ENCODE assay signal across 19 mouse cellular contexts in the genomic region with DNA sequence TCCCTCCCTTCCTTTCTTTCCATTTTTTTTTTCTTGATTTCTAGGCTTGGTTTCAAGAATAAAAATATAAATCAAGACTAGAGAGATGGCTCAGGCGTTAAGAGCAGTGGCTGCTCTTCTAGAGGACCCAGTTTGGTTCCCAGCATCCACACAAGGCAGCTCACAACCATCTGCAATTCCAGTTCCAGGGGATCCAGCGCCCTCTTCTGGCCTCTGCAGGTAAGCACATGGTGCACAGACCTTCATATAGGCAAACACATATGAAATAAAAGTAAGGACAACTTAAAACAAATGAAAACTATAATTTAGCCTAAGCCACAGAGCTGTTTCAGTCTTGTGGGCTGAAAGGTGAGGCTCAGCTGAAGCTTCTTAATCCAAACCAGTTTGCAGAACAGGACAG.
DNase-seq lines count a peak whose midpoint lies in the region; ATAC-seq and TF ChIP-seq lines count a peak whose summit lies in the region.
"Had no signal": no experiment of that assay in that cellular context is flagged by ENCODE, and none has a peak within 500 bp of the region (broad histone marks: within the 10 kb centered on the region; RNA-seq: fewer than 3 reads in every experiment).

No protein-coding gene starts in this region.

- H3K9me3 ChIP-seq in heart, embryonic 10.5 days = no peaks in the 10 kb centered on the region
- no peaks in the 10 kb centered on the region for H3K9me3 ChIP-seq in CH12.LX (replicated peaks; ENCODE audit: low read length)
- no peaks in the 10 kb centered on the region for H3K9me3 ChIP-seq in forebrain, postnatal 0 days (ENCODE audit: low read length)
- H3K9me3 ChIP-seq: hindbrain, embryonic 13.5 days; limb, embryonic 12.5 days; midbrain, embryonic 15.5 days had no signal

- H3K27me3 ChIP-seq in heart, embryonic 10.5 days (ENCODE audit: insufficient read depth, poor library complexity, severe bottlenecking) = no peaks in the 10 kb centered on the region
- no peaks in the 10 kb centered on the region for H3K27me3 ChIP-seq in CH12.LX (replicated peaks)
- no peaks in the 10 kb centered on the region for H3K27me3 ChIP-seq in forebrain, postnatal 0 days (ENCODE audit: insufficient read depth, low read length)
- H3K27me3 ChIP-seq: hindbrain, embryonic 13.5 days; limb, embryonic 12.5 days; midbrain, embryonic 15.5 days had no signal

- no peak overlapping the region for H3K9ac ChIP-seq in CH12.LX (ENCODE audit: insufficient read depth, low read depth)
- no peak overlapping the region for H3K9ac ChIP-seq in forebrain, postnatal 0 days
- H3K9ac ChIP-seq: hindbrain, embryonic 13.5 days; limb, embryonic 12.5 days; midbrain, embryonic 15.5 days had no signal

- TF ChIP-seq EP300 in CH12.LX (IDR thresholded peaks at IDR 0.05; ENCODE audit: low read length) = no peak

- DNase-seq in heart, embryonic 10.5 days (ENCODE audit: low spot score) = no peak
- no peak for DNase-seq in heart, adult 11 months
- DNase-seq in left cerebral cortex, adult 2 months (ENCODE audit: extremely low spot score in 1 of 2, low spot score in 2 of 2) = no peak
- DNase-seq in left cerebral cortex, adult 11 months (ENCODE audit: low spot score) = no peak
- DNase-seq in CH12.LX (ENCODE audit: extremely low read depth) (no peak), R1 (ENCODE audit: low read depth, low spot score) (peak; percentile 64)
- no peak for DNase-seq in forebrain, postnatal 0 days
- DNase-seq in urinary bladder, postnatal 25 days (ENCODE audit: low spot score) = no peak
- DNase-seq: adrenal gland, postnatal 14 days; B cell, adult 2 months; cerebellum, adult 11 months; gastrocnemius, postnatal 36 days; kidney, postnatal 10 days; thymus, postnatal 36 days had no signal

- H3K27ac ChIP-seq in heart, embryonic 10.5 days = peak overlapping the region; percentile 71
- no peak overlapping the region for H3K27ac ChIP-seq in left cerebral cortex, adult 2 months
- no peak overlapping the region for H3K27ac ChIP-seq in CH12.LX (ENCODE audit: insufficient read depth, low read depth)
- H3K27ac ChIP-seq in forebrain, postnatal 0 days (ENCODE audit: low read depth, low read length) = no peak overlapping the region
- H3K27ac ChIP-seq: hindbrain, embryonic 13.5 days; limb, embryonic 12.5 days; macrophage; midbrain, embryonic 15.5 days had no signal

- H3K4me2 ChIP-seq in CH12.LX (ENCODE audit: insufficient read depth, low read depth, poor library complexity, severe bottlenecking) = no peak overlapping the region
- no peak overlapping the region for H3K4me2 ChIP-seq in forebrain, postnatal 0 days (ENCODE audit: low read depth)
- H3K4me2 ChIP-seq: hindbrain, embryonic 13.5 days; limb, embryonic 12.5 days; midbrain, embryonic 15.5 days had no signal

- intact Hi-C loops in left cerebral cortex, adult 2 months (cut with DNase I) = loop anchor here (2.0 to 5.0 kb wide), 2 partner anchors 59 to 128 kb away; no protein-coding TSS in a partner anchor

- TF ChIP-seq RAD21 in CH12.LX (IDR thresholded peaks at IDR 0.05; ENCODE audit: low read depth, low read length) = no peak

- peak; percentile 39 for TF ChIP-seq CTCF in left cerebral cortex, adult 2 months (IDR thresholded peaks at IDR 0.05)
- peak; percentile 17 to 22; a peak in 2 of 4 replicates for TF ChIP-seq CTCF in CH12.LX (conservative IDR thresholded peaks at IDR 0.05 in 1 of 2, IDR thresholded peaks at IDR 0.05 in 1 of 2; ENCODE audit: low read depth in 2 of 2, low read length in 2 of 2)
- no peak; the same call in 1 of the 2 replicates for TF ChIP-seq CTCF in forebrain, postnatal 0 days (IDR thresholded peaks at IDR 0.05; ENCODE audit: low read depth)

- no peak for ATAC-seq in forebrain, postnatal 0 days
- ATAC-seq: forebrain, embryonic 14.5 days; midbrain, embryonic 15.5 days had no signal

- TF ChIP-seq POLR2A in CH12.LX (IDR thresholded peaks at IDR 0.05; ENCODE audit: low read depth, low read length) = no peak

- peaks cover 84% of the 10 kb centered on the region for H3K36me3 ChIP-seq in heart, embryonic 10.5 days
- H3K36me3 ChIP-seq in CH12.LX (replicated peaks in 1 of 2; ENCODE audit: control insufficient read depth in 1 of 2, insufficient read depth in 1 of 2, low read length in 1 of 2) = peaks cover 0 to 16% of the 10 kb centered on the region in 2 experiments
- H3K36me3 ChIP-seq in forebrain, postnatal 0 days (ENCODE audit: insufficient read depth) = peaks cover 9% of the 10 kb centered on the region; the same call in 1 of the 2 replicates
- H3K36me3 ChIP-seq: midbrain, embryonic 15.5 days had no signal

- in situ Hi-C loops in CH12.LX (cut with MboI; ENCODE audit: low pct_ligation_motif_present, low pct_unique_long_range_greater_than_20kb, low sequenced_read_pairs) = loop anchor here (5.0 kb wide), 1 partner anchor 178 kb away; no protein-coding TSS in a partner anchor

- H3K4me3 ChIP-seq in heart, embryonic 10.5 days = no peak overlapping the region
- no peak overlapping the region for H3K4me3 ChIP-seq in left cerebral cortex, adult 2 months
- no peak overlapping the region for H3K4me3 ChIP-seq in CH12.LX (replicated peaks in 1 of 3; ENCODE audit: low read depth in 2 of 3, low read length in 2 of 3, poor library complexity in 1 of 3)
- H3K4me3 ChIP-seq in forebrain, postnatal 0 days (ENCODE audit: low read depth, low read length) = no peak overlapping the region
- H3K4me3 ChIP-seq: hindbrain, embryonic 13.5 days; limb, embryonic 12.5 days; midbrain, embryonic 15.5 days had no signal

- dilution Hi-C loops in CH12.LX (cut with MboI; ENCODE audit: extremely low pct_ligation_motif_present, extremely low pct_unique_long_range_greater_than_20kb, low sequenced_read_pairs) = no loop called here

- peaks cover 32% of the 10 kb centered on the region; the same call in 1 of the 2 replicates for H3K4me1 ChIP-seq in heart, embryonic 10.5 days
- H3K4me1 ChIP-seq in CH12.LX (ENCODE audit: control insufficient read depth in 1 of 2, insufficient read depth in 2 of 2) = peaks cover 0 to 6% of the 10 kb centered on the region in 2 experiments; a peak in 1 of 4 replicates
- no peaks in the 10 kb centered on the region for H3K4me1 ChIP-seq in forebrain, postnatal 0 days (ENCODE audit: insufficient read depth)

- no peaks in the 10 kb centered on the region for H3K79me2 ChIP-seq in CH12.LX (replicated peaks; ENCODE audit: control insufficient read depth, extremely low read depth, insufficient read depth, poor library complexity, severe bottlenecking)

- 63% methylated on average over 2 of the region's 2 CpGs for WGBS in heart, embryonic 10.5 days
- WGBS in forebrain, postnatal 0 days = 60% methylated on average over 2 of the region's 2 CpGs

TF ChIP-seq in CH12.LX, 34 proteins besides CTCF, POLR2A, EP300 and RAD21:
- TF ChIP-seq TCF12 (IDR thresholded peaks at IDR 0.05; ENCODE audit: low read depth, low read length) = no peak
- no peak for TF ChIP-seq UBTF (IDR thresholded peaks at IDR 0.05; ENCODE audit: low read depth, low read length)
- no peak for TF ChIP-seq BHLHE40 (IDR thresholded peaks at IDR 0.05; ENCODE audit: low read depth, low read length)
- TF ChIP-seq ZNF384 (IDR thresholded peaks at IDR 0.05; ENCODE audit: low read depth, low read length) = no peak
TF ChIP-seq in CH12.LX: peak in this region for 0.
